Mouse (Mus musculus) heart, postnatal 0 days (tissue): ENCODE measurements around the gene Med20.

Source experiments
- CTCF ChIP-seq: IDR thresholded peaks from 2 replicates; pipeline ENCODE4 v1.5.1; 2016; ENCODE audit warnings: antibody characterized with exemption, control low read depth, low read depth
- EP300 ChIP-seq: IDR thresholded peaks from 2 replicates; pipeline ENCODE4 v1.6.1; 2016; ENCODE audit warnings: antibody characterized with exemption, low read depth

GRCm38 (mm10) chr17:47671988-47672310, 60.6 kb downstream of the Med20 start:
- TF ChIP-seq CTCF (no peak), EP300 (no peak)
